Mouse (Mus musculus) brown adipose tissue, adult 24 weeks (tissue): Measurements from ENCODE around the gene Hist1h2bq. TPM values are rescaled to one million over a fixed set of nuclear protein-coding genes. Genes with fewer than 3 reads are reported as not detected.

ENCODE experiments used
- H3K27ac ChIP-seq: fragments of 200-500 bp; replicated peaks from 2 replicates; pipeline ENCODE4 v1.5.1; 2012; ENCODE audit warnings: low read depth, mild to moderate bottlenecking, low read length
- H3K4me1 ChIP-seq: fragments of 200-500 bp; 2 replicates; pipeline ENCODE4 v1.6.1; 2012; ENCODE audit warnings: low read length, mixed read lengths; ENCODE audit not compliant: control insufficient read depth, insufficient read depth, insufficient read length
- H3K4me3 ChIP-seq: fragments of 200-500 bp; 2 replicates; pipeline ENCODE4 v1.5.1; 2012; ENCODE audit warnings: low read depth, mild to moderate bottlenecking, low read length, moderate library complexity; ENCODE audit not compliant: insufficient read depth
- polyA plus RNA-seq: library from polyadenylated mRNA; stranded (reverse); fragments of >200 nt; gene quantifications from 2 replicates; pipeline ENCODE4 v1.2.4, GENCODE M21; 2012; ENCODE audit not compliant: missing spikeins, insufficient read depth, insufficient read length

Hist1h2bq gene
- polyA plus RNA-seq, 1 experiment: not detected

GRCm38 (mm10) chr13:21781639-21782038 is 28.4 kb downstream of the Hist1h2bq start:
- Histone ChIP-seq H3K4me3 (no peak overlapping the region), H3K4me1 (no peaks in the 10 kb centered on the region), H3K27ac (no peak overlapping the region)

- Histone ChIP-seq H3K4me3 (no peak overlapping the region), H3K27ac (no peak overlapping the region), H3K4me1 (no peaks in the 10 kb centered on the region)
Measured at GRCm38 (mm10) chr13:21781021-21781555, 28.9 kb downstream of the Hist1h2bq start.

GRCm38 (mm10) chr13:21779767-21780731 is 29.9 kb downstream of the Hist1h2bq start, which contains the start of gene Hist1h1b:
TSS of gene Hist1h1b (minus strand) at chr13:21780625.
- Histone ChIP-seq H3K27ac (no peak within 1 kb of the TSS), H3K4me3 (peak within 1 kb of the TSS; percentile 75)

GRCm38 (mm10) chr13:21778814-21779766 is 30.9 kb downstream of the Hist1h2bq start:
- H3K27ac ChIP-seq: no peak overlapping the region
- H3K4me1 ChIP-seq: no peaks in the 10 kb centered on the region
- H3K4me3 ChIP-seq: peak overlapping the region; percentile 75

More at GRCm38 (mm10) chr13:21779767-21780731, 29.9 kb downstream of the Hist1h2bq start, which contains the start of gene Hist1h1b:
- no peaks in the 10 kb centered on the region for H3K4me1 ChIP-seq

Other genes starting within 250 kb of the Hist1h2bq start
- not detected in 2 replicates for gene Olfr1364, start 228.4 kb downstream of the Hist1h2bq start, polyA plus RNA-seq
- gene Olfr1362, start 196.2 kb downstream of the Hist1h2bq start, polyA plus RNA-seq: not detected in 2 replicates
- not detected in 2 replicates for gene Olfr11, start 167.7 kb downstream of the Hist1h2bq start, polyA plus RNA-seq
- gene Olfr1361, start 146.8 kb downstream of the Hist1h2bq start, polyA plus RNA-seq: not detected in 2 replicates
- gene Olfr1360, start 132.8 kb downstream of the Hist1h2bq start, polyA plus RNA-seq: not detected in 2 replicates
- not detected in 2 replicates for gene Olfr1359, start 112.1 kb downstream of the Hist1h2bq start, polyA plus RNA-seq
- gene Hist1h2bl, start 94.1 kb downstream of the Hist1h2bq start, polyA plus RNA-seq: not detected in 2 replicates
- not detected in 2 replicates for gene Hist1h2ai, start 93.8 kb downstream of the Hist1h2bq start, polyA plus RNA-seq
- not detected in 2 replicates for gene Hist1h3h, start 92.5 kb downstream of the Hist1h2bq start, polyA plus RNA-seq
- not detected in 2 replicates for gene Hist1h2bm, start 88.2 kb downstream of the Hist1h2bq start, polyA plus RNA-seq
- not detected in 2 replicates for gene Hist1h4j, start 75.1 kb downstream of the Hist1h2bq start, polyA plus RNA-seq
- 4.7 TPM in 1 of 2 replicates, not detected in the other for gene Hist1h4k, start 59.7 kb downstream of the Hist1h2bq start, polyA plus RNA-seq
- not detected in 2 replicates for gene Hist1h2ak, start 56.4 kb downstream of the Hist1h2bq start, polyA plus RNA-seq
- not detected in 2 replicates for gene Hist1h2bn, start 56.1 kb downstream of the Hist1h2bq start, polyA plus RNA-seq
- not detected in 2 replicates for gene Hist1h1b, start 29.6 kb downstream of the Hist1h2bq start, polyA plus RNA-seq
- gene Hist1h3i, start 26.8 kb downstream of the Hist1h2bq start, polyA plus RNA-seq: not detected in 2 replicates
- not detected in 2 replicates for gene Hist1h2an, start 23.0 kb downstream of the Hist1h2bq start, polyA plus RNA-seq
- gene Hist1h2bp, start 22.7 kb downstream of the Hist1h2bq start, polyA plus RNA-seq: not detected in 2 replicates
- gene Hist1h2ao, start 268 bp upstream of the Hist1h2bq start, polyA plus RNA-seq: not detected in 2 replicates
- gene Hist1h4m, start 1.5 kb upstream of the Hist1h2bq start, polyA plus RNA-seq: 2.8 TPM in 1 of 2 replicates, not detected in the other
- not detected in 2 replicates for gene Hist1h4n, start 22.0 kb upstream of the Hist1h2bq start, polyA plus RNA-seq
- not detected in 2 replicates for gene Hist1h2ap, start 23.3 kb upstream of the Hist1h2bq start, polyA plus RNA-seq
- gene Hist1h2br, start 23.5 kb upstream of the Hist1h2bq start, polyA plus RNA-seq: not detected in 2 replicates
- gene Zfp184, start 134.9 kb upstream of the Hist1h2bq start, polyA plus RNA-seq: not detected in 2 replicates
- gene Pom121l2, start 171.0 kb upstream of the Hist1h2bq start, polyA plus RNA-seq: not detected in 2 replicates
- gene Prss16, start 199.5 kb upstream of the Hist1h2bq start, polyA plus RNA-seq: not detected in 2 replicates
- gene Hist1h2ah, start 225.4 kb upstream of the Hist1h2bq start, polyA plus RNA-seq: not detected in 2 replicates
- not detected in 2 replicates for gene Hist1h2bk, start 225.7 kb upstream of the Hist1h2bq start, polyA plus RNA-seq
- gene Hist1h4i, start 231.2 kb upstream of the Hist1h2bq start, polyA plus RNA-seq: 1.9 and 6.6 TPM in 2 replicates
- not detected in 2 replicates for gene Hist1h2ag, start 232.7 kb upstream of the Hist1h2bq start, polyA plus RNA-seq
- not detected in 2 replicates for gene Hist1h2bj, start 233.0 kb upstream of the Hist1h2bq start, polyA plus RNA-seq